Mouse (Mus musculus) testis, adult 2 months (tissue): ENCODE measurements around the gene Pskh1. TPM values are rescaled to one million over a fixed set of nuclear protein-coding genes. Genes with fewer than 3 reads are reported as not detected.

Source experiments
- H3K27ac ChIP-seq: fragments of 200-500 bp; 2 replicates; pipeline ENCODE4 v1.5.1; 2012; ENCODE audit warnings: low read depth, low read length; ENCODE audit not compliant: control insufficient read depth, insufficient read depth
- H3K27me3 ChIP-seq: fragments of 200-500 bp; 2 replicates; pipeline ENCODE4 v1.6.1; 2012; ENCODE audit warnings: mild to moderate bottlenecking, low read length, moderate library complexity; ENCODE audit not compliant: control insufficient read depth, insufficient read depth
- H3K36me3 ChIP-seq: fragments of 200-500 bp; 2 replicates; pipeline ENCODE4 v1.6.1; 2012; ENCODE audit warnings: mild to moderate bottlenecking, low read length; ENCODE audit not compliant: control insufficient read depth, insufficient read depth
- H3K4me1 ChIP-seq: fragments of 200-500 bp; 2 replicates; pipeline ENCODE4 v1.6.1; 2012; ENCODE audit warnings: low read length; ENCODE audit not compliant: control insufficient read depth, insufficient read depth
- H3K4me3 ChIP-seq: fragments of 200-500 bp; 2 replicates; pipeline ENCODE4 v1.5.1; 2012; ENCODE audit warnings: low read depth, mild to moderate bottlenecking, low read length, moderate library complexity, mixed read lengths; ENCODE audit not compliant: control insufficient read depth
- CTCF ChIP-seq: fragments of 200-500 bp; IDR thresholded peaks from 2 replicates; pipeline ENCODE4 v1.5.1; 2012; ENCODE audit warnings: low read depth, mild to moderate bottlenecking, inconsistent platforms, low read length, moderate library complexity; ENCODE audit not compliant: control insufficient read depth, insufficient read depth, insufficient replicate concordance
- POLR2A ChIP-seq: fragments of 200-500 bp; IDR thresholded peaks from 2 replicates; pipeline ENCODE4 v1.6.1; 2012; ENCODE audit warnings: low read depth, mild to moderate bottlenecking, inconsistent platforms, low read length, moderate library complexity; ENCODE audit not compliant: control insufficient read depth
- polyA plus RNA-seq: library from polyadenylated mRNA; depleted of rRNA; stranded (reverse); fragments of >200 nt; gene quantifications from 2 replicates; pipeline ENCODE4 v1.2.3, GENCODE M21; 2012

The Pskh1 gene
- polyA plus RNA-seq, 1 experiment = 19.4 TPM

GRCm38 (mm10) chr8:105933762-105934161 is 33.5 kb downstream of the Pskh1 start, which contains the start of gene Ctrl:
Ctrl (minus strand) TSS chr8:105933862.
- Histone ChIP-seq H3K36me3 (no peaks in the 10 kb centered on the region), H3K4me3 (no peak within 1 kb of the TSS), H3K27me3 (no peaks in the 10 kb centered on the region), H3K4me1 (peaks cover 13% of the 10 kb centered on the region), H3K27ac (no peak within 1 kb of the TSS)
- TF ChIP-seq CTCF (no peak), POLR2A (no peak)

GRCm38 (mm10) chr8:105935105-105935504 is 34.9 kb downstream of the Pskh1 start:
- Histone ChIP-seq H3K27ac (no peak overlapping the region), H3K4me3 (no peak overlapping the region), H3K27me3 (no peaks in the 10 kb centered on the region), H3K4me1 (peaks cover 13% of the 10 kb centered on the region), H3K36me3 (no peaks in the 10 kb centered on the region)
- TF ChIP-seq POLR2A = no peak
- no peak for TF ChIP-seq CTCF

- TF ChIP-seq POLR2A (no peak), CTCF (no peak)
- H3K27ac ChIP-seq = no peak overlapping the region
- H3K4me3 ChIP-seq = no peak overlapping the region
- no peaks in the 10 kb centered on the region for H3K36me3 ChIP-seq
- H3K4me1 ChIP-seq = peaks cover 13% of the 10 kb centered on the region
- H3K27me3 ChIP-seq = no peaks in the 10 kb centered on the region
Measured at GRCm38 (mm10) chr8:105935863-105936603, 35.8 kb downstream of the Pskh1 start.

- peak overlapping the region; percentile 95 for H3K4me3 ChIP-seq
- no peaks in the 10 kb centered on the region for H3K27me3 ChIP-seq
- H3K4me1 ChIP-seq = peaks cover 13% of the 10 kb centered on the region
- H3K36me3 ChIP-seq = no peaks in the 10 kb centered on the region
- peak overlapping the region; percentile 86 for H3K27ac ChIP-seq
- peak; percentile 67 for TF ChIP-seq POLR2A
- no peak for TF ChIP-seq CTCF
Measured at GRCm38 (mm10) chr8:105936866-105937475, 36.7 kb downstream of the Pskh1 start.

- Histone ChIP-seq H3K36me3 (no peaks in the 10 kb centered on the region), H3K27me3 (no peaks in the 10 kb centered on the region), H3K4me1 (peaks cover 13% of the 10 kb centered on the region), H3K4me3 (peak overlapping the region; percentile 95), H3K27ac (peak overlapping the region; percentile 86)
- no peak for TF ChIP-seq POLR2A
- TF ChIP-seq CTCF = no peak
Measured at GRCm38 (mm10) chr8:105937496-105938305, 37.5 kb downstream of the Pskh1 start.

- H3K4me3 ChIP-seq = peak within 1 kb of the TSS; percentile 95
- H3K27ac ChIP-seq = peak within 1 kb of the TSS; percentile 86
- H3K36me3 ChIP-seq = no peaks in the 10 kb centered on the region
- H3K27me3 ChIP-seq = no peaks in the 10 kb centered on the region
- TF ChIP-seq CTCF = no peak
- TF ChIP-seq POLR2A = no peak
- peaks cover 13% of the 10 kb centered on the region for H3K4me1 ChIP-seq
Measured at GRCm38 (mm10) chr8:105938306-105938669, 38.0 kb downstream of the Pskh1 start, which contains the start of gene Psmb10. Psmb10 (minus strand) TSS chr8:105938444.

GRCm38 (mm10) chr8:105942026-105942425 is 41.8 kb downstream of the Pskh1 start:
- no peaks in the 10 kb centered on the region for H3K36me3 ChIP-seq

More at GRCm38 (mm10) chr8:105942026-105942425, 41.8 kb downstream of the Pskh1 start:
- no peak overlapping the region for H3K4me3 ChIP-seq
- peaks cover 10% of the 10 kb centered on the region for H3K4me1 ChIP-seq
- no peak for TF ChIP-seq POLR2A
- TF ChIP-seq CTCF = no peak
- H3K27me3 ChIP-seq = no peaks in the 10 kb centered on the region
- no peak overlapping the region for H3K27ac ChIP-seq
